Mouse (Mus musculus) limb, embryonic 11.5 days (tissue): Measurements from ENCODE around the gene Klrb1a. TPM values are rescaled to one million over a fixed set of nuclear protein-coding genes. Genes with fewer than 3 reads are reported as not detected.

Experiments used
- ATAC-seq: fragments of 200-750 bp; cut with Nextera tagmentation; 2 replicates; pipeline ENCODE4 v1.8.0; 2017; ENCODE audit warnings: low read depth; ENCODE audit not compliant: insufficient number of reproducible peaks, low FRiP score, low TSS enrichment
- DNase-seq: peaks from one replicate; pipeline ENCODE4 v3.0.0-alpha.2; 2015; ENCODE audit warnings: low spot score
- H3K27ac ChIP-seq: fragments of 300-500 bp; sonication (generic); replicated peaks from 2 replicates; pipeline ENCODE4 v1.5.1; 2014; ENCODE audit warnings: low read depth, mild to moderate bottlenecking, low read length
- H3K27me3 ChIP-seq: fragments of 300-500 bp; sonication (generic); 2 replicates; pipeline ENCODE4 v1.6.1; 2014; ENCODE audit warnings: mild to moderate bottlenecking, low read length, mixed read lengths; ENCODE audit not compliant: control insufficient read depth, insufficient read depth
- H3K36me3 ChIP-seq: fragments of 300-500 bp; sonication (generic); 2 replicates; pipeline ENCODE4 v1.6.1; 2014; ENCODE audit warnings: mild to moderate bottlenecking, low read length, moderate library complexity, mixed read lengths; ENCODE audit not compliant: control insufficient read depth, insufficient read depth
- H3K4me1 ChIP-seq: fragments of 300-500 bp; sonication (generic); 2 replicates; pipeline ENCODE4 v1.6.1; 2014; ENCODE audit warnings: low read length, mixed read lengths; ENCODE audit not compliant: control insufficient read depth, insufficient read depth
- H3K4me2 ChIP-seq: fragments of 300-500 bp; sonication (generic); 2 replicates; pipeline ENCODE4 v1.6.1; 2014; ENCODE audit warnings: low read depth, mild to moderate bottlenecking, moderate library complexity; ENCODE audit not compliant: severe bottlenecking
- H3K4me3 ChIP-seq: fragments of 300-500 bp; sonication (generic); 2 replicates; pipeline ENCODE4 v1.5.1; 2014; ENCODE audit warnings: low read depth, low read length
- H3K9ac ChIP-seq: fragments of 300-500 bp; sonication (generic); 2 replicates; pipeline ENCODE4 v1.6.1; 2014; ENCODE audit warnings: mild to moderate bottlenecking, low read length
- H3K9me3 ChIP-seq: fragments of 300-500 bp; sonication (generic); 2 replicates; pipeline ENCODE4 v1.6.1; 2016; ENCODE audit warnings: low read length; ENCODE audit not compliant: control insufficient read depth
- WGBS: fragments of 180-500 bp; shearing (Covaris S2); extraction: QIAGEN DNeasy Blood & Tissue Kit; methylation state at CpG from one replicate; pipeline ENCODE4 v1.1.7; 2014; 5-methylcytosine and 5-hydroxymethylcytosine counted together
- polyA plus RNA-seq: library from polyadenylated mRNA; unstranded; fragments of >200 nt; fragmentation: Nextera tagmentation; extraction: Ambion mirVana; gene quantifications from 2 replicates; pipeline ENCODE4 v1.2.1, GENCODE M21; 2014

Gene Klrb1a
- polyA plus RNA-seq, 1 experiment from 2014 or later, result not detected

GRCm38 (mm10) chr6:128622733-128623132, 600 bp downstream of the Klrb1a start:
- no peak overlapping the region for H3K27ac ChIP-seq
- no peaks in the 10 kb centered on the region for H3K36me3 ChIP-seq
- ATAC-seq (no peak), DNase-seq (no peak)
- H3K9ac ChIP-seq, result no peak overlapping the region
- H3K9me3 ChIP-seq, result no peaks in the 10 kb centered on the region
- H3K4me3 ChIP-seq, result no peak overlapping the region
- H3K27me3 ChIP-seq, result no peaks in the 10 kb centered on the region
- 85% methylated on average over 2 of the region's 2 CpGs for WGBS
- no peak overlapping the region for H3K4me2 ChIP-seq
- H3K4me1 ChIP-seq, result no peaks in the 10 kb centered on the region

GRCm38 (mm10) chr6:128606350-128606749, 17.0 kb downstream of the Klrb1a start:
- ATAC-seq, result no peak
- WGBS, result 61% methylated on average over 9 of the region's 9 CpGs

GRCm38 (mm10) chr6:128604512-128604911, 18.8 kb downstream of the Klrb1a start:
- DNase-seq (no peak), ATAC-seq (no peak)
- H3K9me3 ChIP-seq, result no peaks in the 10 kb centered on the region
- WGBS, result 43% methylated on average over 5 of the region's 5 CpGs
- H3K27ac ChIP-seq, result no peak overlapping the region
- no peaks in the 10 kb centered on the region for H3K36me3 ChIP-seq
- no peaks in the 10 kb centered on the region for H3K27me3 ChIP-seq
- no peak overlapping the region for H3K4me2 ChIP-seq
- no peak overlapping the region for H3K4me3 ChIP-seq
- H3K9ac ChIP-seq, result no peak overlapping the region
- H3K4me1 ChIP-seq, result no peaks in the 10 kb centered on the region

More at GRCm38 (mm10) chr6:128606350-128606749, 17.0 kb downstream of the Klrb1a start:
- H3K4me2 ChIP-seq, result no peak overlapping the region
- no peaks in the 10 kb centered on the region for H3K9me3 ChIP-seq
- H3K4me1 ChIP-seq, result no peaks in the 10 kb centered on the region
- H3K9ac ChIP-seq, result no peak overlapping the region
- DNase-seq, result no peak
- no peak overlapping the region for H3K27ac ChIP-seq
- no peaks in the 10 kb centered on the region for H3K27me3 ChIP-seq
- no peak overlapping the region for H3K4me3 ChIP-seq
- H3K36me3 ChIP-seq, result no peaks in the 10 kb centered on the region

GRCm38 (mm10) chr6:128602463-128603201, 20.7 kb downstream of the Klrb1a start:
- no peak for ATAC-seq
- 64% methylated on average over 10 of the region's 10 CpGs for WGBS
- DNase-seq, result no peak
- H3K4me3 ChIP-seq, result no peak overlapping the region
- no peak overlapping the region for H3K27ac ChIP-seq
- H3K36me3 ChIP-seq, result no peaks in the 10 kb centered on the region
- no peak overlapping the region for H3K9ac ChIP-seq
- H3K4me1 ChIP-seq, result no peaks in the 10 kb centered on the region
- H3K4me2 ChIP-seq, result no peak overlapping the region
- H3K9me3 ChIP-seq, result no peaks in the 10 kb centered on the region
- no peaks in the 10 kb centered on the region for H3K27me3 ChIP-seq

- no peaks in the 10 kb centered on the region for H3K9me3 ChIP-seq
- 0 out of 2 replicates have a peak, but pooled peaks cover 4% of the 10 kb centered on the region for H3K4me1 ChIP-seq
- DNase-seq, result no peak
- H3K27me3 ChIP-seq, result no peaks in the 10 kb centered on the region
- no peak overlapping the region for H3K27ac ChIP-seq
- no peak overlapping the region for H3K9ac ChIP-seq
- H3K36me3 ChIP-seq, result no peaks in the 10 kb centered on the region
- ATAC-seq, result no peak
- no peak overlapping the region for H3K4me3 ChIP-seq
- WGBS, result 71% methylated on average over 3 of the region's 3 CpGs
- no peak overlapping the region for H3K4me2 ChIP-seq
These were observed 21.3 kb downstream of the Klrb1a start for GRCm38 (mm10) chr6:128602026-128602425.

- H3K4me1 ChIP-seq, result 0 out of 2 replicates have a peak, but pooled peaks cover 4% of the 10 kb centered on the region
- no peaks in the 10 kb centered on the region for H3K27me3 ChIP-seq
- no peak overlapping the region for H3K27ac ChIP-seq
- no peaks in the 10 kb centered on the region for H3K36me3 ChIP-seq
- no peak overlapping the region for H3K4me3 ChIP-seq
- H3K9me3 ChIP-seq, result no peaks in the 10 kb centered on the region
- H3K4me2 ChIP-seq, result no peak overlapping the region
- DNase-seq (no peak), ATAC-seq (no peak)
- no peak overlapping the region for H3K9ac ChIP-seq
- WGBS, result 61% methylated on average over 4 of the region's 4 CpGs
These were observed 23.8 kb downstream of the Klrb1a start for GRCm38 (mm10) chr6:128599555-128599954.

GRCm38 (mm10) chr6:128598256-128599047, 24.9 kb downstream of the Klrb1a start:
- WGBS, result 57% methylated on average over 2 of the region's 2 CpGs
- no peak overlapping the region for H3K4me2 ChIP-seq

GRCm38 (mm10) chr6:128597121-128597522, 26.2 kb downstream of the Klrb1a start:
- DNase-seq, result peak; percentile 56
- Histone ChIP-seq H3K27ac (no peak overlapping the region; the same call in 1 of the 2 replicates), H3K27me3 (no peaks in the 10 kb centered on the region), H3K4me2 (peak overlapping the region; percentile 32), H3K4me1 (0 out of 2 replicates have a peak, but pooled peaks cover 4% of the 10 kb centered on the region), H3K36me3 (no peaks in the 10 kb centered on the region), H3K4me3 (no peak overlapping the region), H3K9me3 (no peaks in the 10 kb centered on the region), H3K9ac (0 out of 2 replicates have a peak overlapping the region, but pooled peaks have one; percentile 27)
- 21% methylated on average over 9 of the region's 9 CpGs for WGBS
- ATAC-seq, result peak; percentile 75

More at GRCm38 (mm10) chr6:128598256-128599047, 24.9 kb downstream of the Klrb1a start:
- Histone ChIP-seq H3K4me1 (0 out of 2 replicates have a peak, but pooled peaks cover 4% of the 10 kb centered on the region), H3K27me3 (no peaks in the 10 kb centered on the region), H3K27ac (no peak overlapping the region), H3K9me3 (no peaks in the 10 kb centered on the region), H3K36me3 (no peaks in the 10 kb centered on the region), H3K9ac (no peak overlapping the region), H3K4me3 (no peak overlapping the region)
- no peak for ATAC-seq
- DNase-seq, result no peak
